Mouse (Mus musculus) megakaryocyte, embryonic 14.5 days (primary cell): ENCODE data around the gene Mrpl34.

ENCODE experiments used
- FLI1 ChIP-seq: IDR thresholded peaks from 2 replicates; pipeline ENCODE4 v1.6.1; 2012; ENCODE audit warnings: low read length, inconsistent platforms, mixed read lengths
- GATA1 ChIP-seq: IDR thresholded peaks from 3 replicates; pipeline ENCODE4 v1.6.1; 2012; ENCODE audit warnings: mixed read lengths, low read length, inconsistent platforms, borderline replicate concordance

GRCm38 (mm10) chr8:71484736-71485135, 20.0 kb downstream of the Mrpl34 start:
- TF ChIP-seq GATA1 (no peak), FLI1 (no peak)
